Comparison of ENCODE assay signal across 24 mouse cellular contexts in the genomic region with DNA sequence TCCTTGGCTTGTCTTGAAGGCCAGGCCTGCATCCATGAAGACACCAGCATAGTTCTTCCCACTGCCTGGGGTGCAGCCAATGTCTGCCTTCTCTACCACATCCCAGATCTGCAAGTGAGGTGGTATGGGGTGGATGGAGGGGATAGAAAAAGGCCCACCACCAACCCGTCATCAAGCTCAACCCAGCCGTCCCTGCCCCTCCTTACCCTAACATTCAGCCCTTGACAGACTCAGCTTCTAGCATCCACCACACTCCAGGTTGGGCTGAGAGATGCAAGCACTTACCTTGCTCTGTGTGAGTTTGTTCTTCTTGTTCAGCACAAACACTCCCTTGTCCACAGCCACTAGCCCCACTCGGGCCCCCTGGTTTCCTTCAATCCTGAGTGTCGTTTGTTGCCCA. TPM values are rescaled to one million over a fixed set of nuclear protein-coding genes. Genes with fewer than 3 reads are reported as not detected.
DNase-seq lines count a peak whose midpoint lies in the region; ATAC-seq and TF ChIP-seq lines count a peak whose summit lies in the region.
"Had no signal": no experiment of that assay in that cellular context is flagged by ENCODE, and none has a peak within 500 bp of the region (broad histone marks: within the 10 kb centered on the region; RNA-seq: fewer than 3 reads in every experiment).

No protein-coding gene starts in this region.

- no peak overlapping the region for H3K4me3 ChIP-seq in gastrocnemius, adult 2 months
- H3K4me3 ChIP-seq in liver, postnatal 0 days (ENCODE audit: low read depth, low read length) = no peak overlapping the region
- no peak overlapping the region for H3K4me3 ChIP-seq in liver, embryonic 12.5 days
- H3K4me3 ChIP-seq: forebrain, embryonic 10.5 days; heart, embryonic 13.5 days had no signal

- 46% methylated on average over 4 of the region's 4 CpGs for WGBS in liver, postnatal 0 days (ENCODE audit: insufficient replicate concordance)
- 42% methylated on average over 4 of the region's 4 CpGs for WGBS in liver, embryonic 12.5 days (ENCODE audit: insufficient replicate concordance)

- H3K4me2 ChIP-seq in liver, postnatal 0 days (ENCODE audit: low read depth, low read length) = peak overlapping the region; percentile 55
- H3K4me2 ChIP-seq in liver, embryonic 12.5 days = no peak overlapping the region
- H3K4me2 ChIP-seq: heart, embryonic 13.5 days; hindbrain, embryonic 14.5 days had no signal

- peak; percentile 6 for DNase-seq in gastrocnemius, adult 2 months
- DNase-seq in gastrocnemius, adult 8-10 months (ENCODE audit: low spot score in 2 of 2) = no peak
- no peak for DNase-seq in liver, postnatal 0 days
- DNase-seq in urinary bladder, adult 2 months (ENCODE audit: low spot score) = peak; percentile 17
- DNase-seq in urinary bladder, postnatal 36 days (ENCODE audit: low spot score in 2 of 2) = no peak
- DNase-seq: adrenal gland, postnatal 10 days; adrenal gland, postnatal 36 days; B cell, adult 2 months; cerebellum, adult 18-20 months; cerebellum, adult 9-10 months; cerebellum, postnatal 14 days; gastrocnemius, postnatal 14 days; heart, adult 18-20 months; heart, postnatal 14 days; heart, postnatal 4 days had no signal

- peaks cover 69% of the 10 kb centered on the region for H3K36me3 ChIP-seq in liver, postnatal 0 days (replicated peaks; ENCODE audit: insufficient read depth, low read length)
- peaks cover 27% of the 10 kb centered on the region; the same call in 1 of the 2 replicates for H3K36me3 ChIP-seq in liver, embryonic 12.5 days
- H3K36me3 ChIP-seq: forebrain, embryonic 10.5 days; G1E; heart, embryonic 13.5 days had no signal

- no peaks in the 10 kb centered on the region for H3K9me3 ChIP-seq in liver, postnatal 0 days (ENCODE audit: low read length)
- no peaks in the 10 kb centered on the region for H3K9me3 ChIP-seq in liver, embryonic 12.5 days (replicated peaks)
- H3K9me3 ChIP-seq: forebrain, embryonic 10.5 days; G1E; heart, embryonic 13.5 days had no signal

- no peaks in the 10 kb centered on the region for H3K27me3 ChIP-seq in liver, postnatal 0 days (ENCODE audit: insufficient read depth, low read length)
- H3K27me3 ChIP-seq in liver, embryonic 12.5 days (replicated peaks) = peaks cover 20% of the 10 kb centered on the region
- H3K27me3 ChIP-seq: Patski had no signal

- TF ChIP-seq EP300 in liver, postnatal 0 days (IDR thresholded peaks at IDR 0.05; ENCODE audit: low read depth) = no peak

- no peak for TF ChIP-seq CTCF in gastrocnemius, adult 2 months (IDR thresholded peaks at IDR 0.05)
- no peak for TF ChIP-seq CTCF in liver, postnatal 0 days (IDR thresholded peaks at IDR 0.05; ENCODE audit: low read depth)

- H3K27ac ChIP-seq in gastrocnemius, adult 2 months = no peak overlapping the region
- H3K27ac ChIP-seq in liver, postnatal 0 days (ENCODE audit: low read depth) = no peak overlapping the region
- no peak overlapping the region for H3K27ac ChIP-seq in liver, embryonic 12.5 days
- H3K27ac ChIP-seq: forebrain, embryonic 10.5 days; heart, embryonic 13.5 days; hindbrain, embryonic 14.5 days; hindbrain, postnatal 0 days had no signal

- H3K4me1 ChIP-seq in liver, postnatal 0 days (ENCODE audit: insufficient read depth) = peaks cover 18% of the 10 kb centered on the region
- H3K4me1 ChIP-seq in liver, embryonic 12.5 days = peaks cover 5% of the 10 kb centered on the region; the same call in 1 of the 2 replicates
- H3K4me1 ChIP-seq: heart, embryonic 13.5 days had no signal

- intact Hi-C loops in gastrocnemius, adult 2 months (cut with DNase I) = no loop called here

- no peak for ATAC-seq in liver, postnatal 0 days
- no peak for ATAC-seq in liver, embryonic 12.5 days
- ATAC-seq: forebrain, embryonic 14.5 days; hindbrain, postnatal 0 days; Patski had no signal

- H3K9ac ChIP-seq in liver, postnatal 0 days (replicated peaks) = no peak overlapping the region
- H3K9ac ChIP-seq in liver, embryonic 12.5 days = no peak overlapping the region
- H3K9ac ChIP-seq: heart, embryonic 13.5 days; hindbrain, embryonic 14.5 days had no signal

RNA-seq across cellular contexts. Expression of a gene that starts 6.0 kb away (rescaled TPM):
- 10 to 100 TPM; 10.3 to 24.5 TPM for total RNA-seq in gastrocnemius, adult 2 months (2021)
- total RNA-seq in gastrocnemius, adult 8-10 months (2022) = 10 to 100 TPM in 3 of 4 experiments, 1 to 10 TPM in 1; 8.4 to 33.5 (median 14.9) TPM
- 1,136 and 1,364 TPM in 2 replicates for polyA plus RNA-seq in liver, postnatal 0 days (2015; fragmentation: Nextera tagmentation; extraction: Ambion mirVana)
- 95.1 and 100 TPM in 2 replicates for polyA plus RNA-seq in liver, embryonic 12.5 days (2016; fragmentation: Nextera tagmentation; extraction: Ambion mirVana)
- 163 and 168 TPM in 2 replicates for polyA plus RNA-seq in urinary bladder, adult 2 months (2012; rRNA removed)

RNA-seq across cellular contexts. Expression of a gene that starts 26.3 kb away (rescaled TPM):
- total RNA-seq in gastrocnemius, adult 2 months (2021) = 10 to 100 TPM; 24.0 to 24.4 TPM
- total RNA-seq in gastrocnemius, adult 8-10 months (2022) = 10 to 100 TPM; 24.3 to 28.1 (median 26.3) TPM
- 9.0 and 9.2 TPM in 2 replicates for polyA plus RNA-seq in liver, postnatal 0 days (2015; fragmentation: Nextera tagmentation; extraction: Ambion mirVana)
- 18.2 and 18.4 TPM in 2 replicates for polyA plus RNA-seq in liver, embryonic 12.5 days (2016; fragmentation: Nextera tagmentation; extraction: Ambion mirVana)
- 46.5 and 46.9 TPM in 2 replicates for polyA plus RNA-seq in urinary bladder, adult 2 months (2012; rRNA removed)

RNA-seq across cellular contexts. Expression of a gene that starts 27.3 kb away (rescaled TPM):
- 100 to 1,000 TPM; 170 to 176 TPM for total RNA-seq in gastrocnemius, adult 2 months (2021)
- total RNA-seq in gastrocnemius, adult 8-10 months (2022) = 100 to 1,000 TPM; 169 to 191 (median 176) TPM
- polyA plus RNA-seq in liver, postnatal 0 days (2015; fragmentation: Nextera tagmentation; extraction: Ambion mirVana) = 9.3 TPM in 2 replicates
- 14.7 and 15.3 TPM in 2 replicates for polyA plus RNA-seq in liver, embryonic 12.5 days (2016; fragmentation: Nextera tagmentation; extraction: Ambion mirVana)
- polyA plus RNA-seq in urinary bladder, adult 2 months (2012; rRNA removed) = 78.9 and 81.3 TPM in 2 replicates

RNA-seq across cellular contexts. Expression of a gene that starts 27.9 kb away (rescaled TPM):
- total RNA-seq in gastrocnemius, adult 2 months (2021) = not detected
- total RNA-seq in gastrocnemius, adult 8-10 months (2022) = not detected
- polyA plus RNA-seq in liver, postnatal 0 days (2015; fragmentation: Nextera tagmentation; extraction: Ambion mirVana) = 1.7 and 1.9 TPM in 2 replicates
- 1.6 and 1.7 TPM in 2 replicates for polyA plus RNA-seq in liver, embryonic 12.5 days (2016; fragmentation: Nextera tagmentation; extraction: Ambion mirVana)
- polyA plus RNA-seq in urinary bladder, adult 2 months (2012; rRNA removed) = 0.55 and 0.68 TPM in 2 replicates
- total RNA-seq: gastrocnemius, postnatal 14 days; gastrocnemius, postnatal 4 days; heart, postnatal 4 days; hindbrain, postnatal 0 days had no signal
- polyA plus RNA-seq: forebrain, embryonic 14.5 days; hindbrain, postnatal 0 days; Patski had no signal

RNA-seq across cellular contexts. Expression of a gene that starts 57.0 kb away (rescaled TPM):
- under 1 TPM; 0.46 to 0.56 TPM for total RNA-seq in gastrocnemius, adult 2 months (2021)
- under 1 TPM; 0.17 to 0.48 (median 0.32) TPM for total RNA-seq in gastrocnemius, adult 8-10 months (2022)
- polyA plus RNA-seq in liver, postnatal 0 days (2015; fragmentation: Nextera tagmentation; extraction: Ambion mirVana) = 13.1 and 14.1 TPM in 2 replicates
- polyA plus RNA-seq in liver, embryonic 12.5 days (2016; fragmentation: Nextera tagmentation; extraction: Ambion mirVana) = 14.2 and 14.3 TPM in 2 replicates
- polyA plus RNA-seq in urinary bladder, adult 2 months (2012; rRNA removed) = 3.5 and 3.9 TPM in 2 replicates
- polyA plus RNA-seq: Patski had no signal

Comparison
In these comparisons a context has a peak if more than half of its experiments do, and no peak if none do; other contexts are left out.
1. DNase-seq: peak in gastrocnemius, adult 2 months (single experiment) and urinary bladder, adult 2 months (single experiment); none in gastrocnemius, adult 8-10 months (0 of 2), liver, postnatal 0 days (single experiment) and urinary bladder, postnatal 36 days (0 of 2).